8 mouse cellular contexts compared by ENCODE assay signal in the genomic region with DNA sequence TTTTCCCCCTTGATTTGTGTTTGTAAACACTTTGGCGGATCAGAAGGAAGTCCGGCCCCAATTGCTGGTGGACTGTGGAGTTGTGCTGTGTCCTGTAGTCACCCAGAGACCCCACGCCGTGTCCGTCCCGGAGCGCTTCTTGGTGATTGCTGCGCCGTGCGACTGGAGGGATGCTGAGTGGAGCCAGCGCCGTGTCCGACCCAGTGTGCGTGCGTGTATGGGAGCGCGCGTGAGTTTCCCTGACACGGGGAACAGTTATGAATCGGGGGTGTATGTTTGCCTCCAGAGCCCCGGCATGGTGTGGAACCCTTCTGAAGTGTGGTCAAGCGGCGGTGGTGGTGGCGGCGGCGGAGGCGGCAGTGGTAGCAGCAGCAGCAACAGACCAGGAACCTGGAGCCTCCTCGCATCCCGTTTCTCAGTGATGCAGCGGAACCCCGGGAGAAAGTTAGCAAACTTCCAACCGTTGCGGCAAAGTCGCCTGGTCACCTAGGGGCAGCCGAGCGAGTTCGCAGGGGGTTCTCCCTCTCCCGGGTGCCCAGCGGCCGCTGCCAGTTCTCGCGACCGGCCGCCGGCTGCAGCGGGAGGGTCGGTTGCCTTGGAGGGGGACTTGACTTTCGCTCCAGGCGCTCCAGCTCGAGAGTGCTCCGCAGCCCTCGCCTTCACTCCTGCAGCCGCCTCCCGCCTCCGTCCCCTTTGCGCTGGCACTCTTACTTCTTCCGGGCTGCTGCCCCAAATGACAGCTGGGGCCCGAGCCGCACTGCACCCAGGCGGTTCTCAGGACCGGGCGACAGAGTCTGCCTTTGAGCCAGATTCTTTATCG. TPM values are rescaled to one million over a fixed set of nuclear protein-coding genes. Genes with fewer than 3 reads are reported as not detected.
DNase-seq lines count a peak whose midpoint lies in the region; ATAC-seq and TF ChIP-seq lines count a peak whose summit lies in the region.

No protein-coding gene starts in this region.

- peak overlapping the region; percentile 31; the same call in 1 of the 2 replicates for H3K27ac ChIP-seq in embryonic facial prominence, embryonic 14.5 days (replicated peaks; ENCODE audit: low read depth, low read length)
- H3K27ac ChIP-seq in heart, postnatal 0 days (ENCODE audit: low read depth), result peak overlapping the region; percentile 89

- no peaks in the 10 kb centered on the region for H3K36me3 ChIP-seq in embryonic facial prominence, embryonic 14.5 days (ENCODE audit: control insufficient read depth, insufficient read depth, low read length)
- no peaks in the 10 kb centered on the region for H3K36me3 ChIP-seq in heart, postnatal 0 days (replicated peaks; ENCODE audit: control insufficient read depth, insufficient read depth, low read length)
- no peaks in the 10 kb centered on the region for H3K36me3 ChIP-seq in splenic B cell, adult 2 months (ENCODE audit: control insufficient read depth, insufficient read depth, low read length, poor library complexity, severe bottlenecking)

- H3K27me3 ChIP-seq in embryonic facial prominence, embryonic 14.5 days (replicated peaks; ENCODE audit: control insufficient read depth, insufficient read depth, low read length), result peaks cover 51% of the 10 kb centered on the region
- no peaks in the 10 kb centered on the region; the same call in 1 of the 2 replicates for H3K27me3 ChIP-seq in heart, postnatal 0 days (ENCODE audit: control insufficient read depth, insufficient read depth, low read length)
- no peaks in the 10 kb centered on the region for H3K27me3 ChIP-seq in splenic B cell, adult 2 months (ENCODE audit: control insufficient read depth, insufficient read depth, low read length, poor library complexity, severe bottlenecking)

- 0% methylated on average over 40 of the region's 63 CpGs for WGBS in embryonic facial prominence, embryonic 14.5 days
- under 1% methylated on average over 63 of the region's 63 CpGs for WGBS in heart, postnatal 0 days

- ATAC-seq in CD4-positive, CD25-positive, alpha-beta regulatory T cell, adult 4 months, result no peak
- peak; percentile 55 for ATAC-seq in embryonic facial prominence, embryonic 14.5 days (ENCODE audit: low read depth)
- peak; percentile 22 for ATAC-seq in heart, postnatal 0 days (ENCODE audit: insufficient read depth, low read depth)
- ATAC-seq in megakaryocyte-erythroid progenitor cell, adult 5-6 weeks (replicated peaks; ENCODE audit: low FRiP score, low TSS enrichment, poor library complexity, severe bottlenecking), result 0 out of 2 replicates have a peak, but pooled peaks have one; percentile 23

- intact Hi-C loops in left cerebral cortex, postnatal 36 days (cut with DNase I), result no loop called here

- H3K4me3 ChIP-seq in embryonic facial prominence, embryonic 14.5 days (ENCODE audit: low read depth, low read length), result peak overlapping the region; percentile 57
- peak overlapping the region; percentile 95 for H3K4me3 ChIP-seq in heart, postnatal 0 days (ENCODE audit: low read depth, low read length)

- H3K4me1 ChIP-seq in embryonic facial prominence, embryonic 14.5 days (ENCODE audit: control insufficient read depth, insufficient read depth, low read length), result 0 out of 2 replicates have a peak, but pooled peaks cover 8% of the 10 kb centered on the region
- peaks cover 18% of the 10 kb centered on the region for H3K4me1 ChIP-seq in heart, postnatal 0 days (ENCODE audit: control insufficient read depth, insufficient read depth)

- peak overlapping the region; percentile 75 for H3K9ac ChIP-seq in embryonic facial prominence, embryonic 14.5 days (ENCODE audit: low read depth, low read length)
- peak overlapping the region; percentile 95 for H3K9ac ChIP-seq in heart, postnatal 0 days (replicated peaks; ENCODE audit: low read depth, low read length)

- no peak for TF ChIP-seq CTCF in heart, postnatal 0 days (IDR thresholded peaks at IDR 0.05; ENCODE audit: low read depth)

- peak; percentile 9 for DNase-seq in CD4-positive, CD25-positive, alpha-beta regulatory T cell, adult 2 months (ENCODE audit: low read depth, low spot score)
- peak; percentile 9 for DNase-seq in adrenal gland, adult 8-10 months
- peak; percentile 55 for DNase-seq in embryonic facial prominence, embryonic 14.5 days (ENCODE audit: low spot score)
- peak; percentile 63 for DNase-seq in heart, postnatal 0 days (ENCODE audit: low spot score)
- DNase-seq in left cerebral cortex, postnatal 36 days (ENCODE audit: low spot score in 2 of 2), result peak; percentile 10 to 15
- DNase-seq in splenic B cell, adult 2 months (ENCODE audit: low read depth, low spot score), result peak; percentile 31

- peak overlapping the region; percentile 77 for H3K4me2 ChIP-seq in embryonic facial prominence, embryonic 14.5 days (ENCODE audit: low read depth, low read length)
- H3K4me2 ChIP-seq in heart, postnatal 0 days (ENCODE audit: low read depth, low read length), result peak overlapping the region; percentile 97

- no peak for TF ChIP-seq EP300 in heart, postnatal 0 days (IDR thresholded peaks at IDR 0.05; ENCODE audit: low read depth)

- no peaks in the 10 kb centered on the region for H3K9me3 ChIP-seq in embryonic facial prominence, embryonic 14.5 days (ENCODE audit: control insufficient read depth, low read length)
- H3K9me3 ChIP-seq in heart, postnatal 0 days (replicated peaks; ENCODE audit: control insufficient read depth, low read length), result no peaks in the 10 kb centered on the region

RNA-seq across cellular contexts. Expression of gene Creb5, which starts 0.7 kb away (rescaled TPM):
- polyA plus RNA-seq in CD4-positive, CD25-positive, alpha-beta regulatory T cell, adult 4 months (2017; shearing (Covaris generic)), result not detected
- 1 to 10 TPM; 2.5 to 4.4 (median 3.3) TPM for total RNA-seq in adrenal gland, adult 8-10 months (2022)
- polyA plus RNA-seq in embryonic facial prominence, embryonic 14.5 days (2014; fragmentation: Nextera tagmentation; extraction: Ambion mirVana), result 22.8 and 22.9 TPM in 2 replicates
- 17.8 and 31.8 TPM in 2 replicates for total RNA-seq in heart, postnatal 0 days (2014; rRNA removed; ENCODE audit: low replicate concordance)
- polyA plus RNA-seq in heart, postnatal 0 days (2015; fragmentation: Nextera tagmentation; extraction: Ambion mirVana), result 11.6 and 13.5 TPM in 2 replicates
- total RNA-seq in left cerebral cortex, postnatal 36 days (2021), result 1 to 10 TPM; 3.7 to 4.5 TPM
- total RNA-seq in megakaryocyte-erythroid progenitor cell, adult 5-6 weeks (2014; fragmentation: Nextera tagmentation), result not detected in 2 replicates
- total RNA-seq in megakaryocyte-erythroid progenitor cell, adult 5-6 weeks (2017), result not detected in 2 replicates

Comparison
In these comparisons a context has a peak if more than half of its experiments do, and no peak if none do; other contexts are left out.
1. DNase-seq: peak in every context shown above with its lines; median percentile 63 in heart, postnatal 0 days; 55 in embryonic facial prominence, embryonic 14.5 days; 31 in splenic B cell, adult 2 months; 12 in left cerebral cortex, postnatal 36 days; 9 in CD4-positive, CD25-positive, alpha-beta regulatory T cell, adult 2 months; 9 in adrenal gland, adult 8-10 months.